In the genomic region with DNA sequence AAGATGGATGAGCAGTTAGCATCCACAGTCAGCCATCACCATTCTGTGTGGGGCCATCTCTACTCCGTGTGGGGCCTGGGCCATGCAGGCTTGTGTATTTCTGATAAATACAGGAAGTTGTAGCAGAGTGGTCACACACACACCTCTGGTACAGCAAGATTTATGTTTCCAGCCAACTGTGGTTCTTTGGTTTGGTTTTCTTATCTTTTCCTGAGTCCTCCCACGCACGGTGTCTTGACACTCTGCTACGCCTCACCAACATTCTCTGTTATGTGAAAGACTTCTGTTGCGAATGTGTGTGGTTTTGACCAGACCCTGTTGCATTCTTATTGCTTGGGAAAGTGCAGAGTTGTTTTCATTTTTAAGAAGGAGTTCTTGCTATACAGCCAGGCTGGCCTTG, we compare ENCODE assay signal across 17 mouse cellular contexts. TPM values are rescaled to one million over a fixed set of nuclear protein-coding genes. Genes with fewer than 3 reads are reported as not detected.
DNase-seq lines count a peak whose midpoint lies in the region; ATAC-seq and TF ChIP-seq lines count a peak whose summit lies in the region.
"Had no signal": no experiment of that assay in that cellular context is flagged by ENCODE, and none has a peak within 500 bp of the region (broad histone marks: within the 10 kb centered on the region; RNA-seq: fewer than 3 reads in every experiment).

No protein-coding gene starts in this region.

- no peak overlapping the region for H3K4me3 ChIP-seq in liver, embryonic 11.5 days (ENCODE audit: low read depth, low read length)
- no peak overlapping the region for H3K4me3 ChIP-seq in G1E (ENCODE audit: low read depth, low read length)
- no peak overlapping the region for H3K4me3 ChIP-seq in liver, embryonic 12.5 days
- no peak overlapping the region for H3K4me3 ChIP-seq in hindbrain, embryonic 13.5 days
- H3K4me3 ChIP-seq: embryonic facial prominence, embryonic 12.5 days; forebrain, embryonic 12.5 days; midbrain, embryonic 13.5 days; neural tube, embryonic 15.5 days had no signal

- H3K4me1 ChIP-seq in liver, embryonic 11.5 days (replicated peaks; ENCODE audit: control insufficient read depth, insufficient read depth, low read length): peaks cover 18% of the 10 kb centered on the region
- peaks cover 48% of the 10 kb centered on the region for H3K4me1 ChIP-seq in G1E (ENCODE audit: insufficient read depth, low read depth, low read length)
- peaks cover 32% of the 10 kb centered on the region for H3K4me1 ChIP-seq in liver, embryonic 12.5 days
- H3K4me1 ChIP-seq in hindbrain, embryonic 13.5 days (replicated peaks): no peaks in the 10 kb centered on the region; the same call in 1 of the 2 replicates
- H3K4me1 ChIP-seq: forebrain, embryonic 12.5 days; midbrain, embryonic 13.5 days; neural tube, embryonic 15.5 days had no signal

- H3K27ac ChIP-seq in liver, embryonic 11.5 days (ENCODE audit: low read depth, low read length): no peak overlapping the region
- peak overlapping the region; percentile 3; the same call in 1 of the 2 replicates for H3K27ac ChIP-seq in liver, embryonic 12.5 days
- H3K27ac ChIP-seq in hindbrain, embryonic 13.5 days: no peak overlapping the region
- H3K27ac ChIP-seq: embryonic facial prominence, embryonic 12.5 days; forebrain, embryonic 12.5 days; midbrain, embryonic 13.5 days; neural tube, embryonic 15.5 days had no signal

- no peak for DNase-seq in liver, embryonic 11.5 days (ENCODE audit: low spot score)
- no peak for DNase-seq in liver
- no peak for DNase-seq in G1E (ENCODE audit: low spot score)
- peak; percentile 70 for DNase-seq in naive thymus-derived CD4-positive, alpha-beta T cell, adult 2 months (ENCODE audit: low read depth)
- DNase-seq in layer of hippocampus, postnatal 25 days (ENCODE audit: extremely low spot score in 1 of 2, low spot score in 1 of 2): no peak
- DNase-seq in cerebellum, postnatal 14 days: no peak
- DNase-seq: cerebellum, adult 11-12 months; kidney, postnatal 36 days; lung, embryonic 14.5 days; right cerebral cortex, postnatal 25 days had no signal

- no peaks in the 10 kb centered on the region for H3K9me3 ChIP-seq in liver, embryonic 11.5 days (ENCODE audit: control insufficient read depth, low read length)
- peaks cover 10% of the 10 kb centered on the region for H3K9me3 ChIP-seq in G1E (replicated peaks)
- no peaks in the 10 kb centered on the region for H3K9me3 ChIP-seq in liver, embryonic 12.5 days (replicated peaks)
- H3K9me3 ChIP-seq in hindbrain, embryonic 13.5 days: 0 out of 2 replicates have a peak, but pooled peaks cover under 1% of the 10 kb centered on the region
- H3K9me3 ChIP-seq: embryonic facial prominence, embryonic 12.5 days; forebrain, embryonic 12.5 days; midbrain, embryonic 13.5 days; neural tube, embryonic 15.5 days had no signal

- no peaks in the 10 kb centered on the region for H3K36me3 ChIP-seq in liver, embryonic 11.5 days (ENCODE audit: control insufficient read depth, insufficient read depth, low read length)
- no peaks in the 10 kb centered on the region for H3K36me3 ChIP-seq in G1E (replicated peaks)
- H3K36me3 ChIP-seq in liver, embryonic 12.5 days: no peaks in the 10 kb centered on the region
- no peaks in the 10 kb centered on the region for H3K36me3 ChIP-seq in hindbrain, embryonic 13.5 days
- H3K36me3 ChIP-seq: embryonic facial prominence, embryonic 12.5 days; forebrain, embryonic 12.5 days; midbrain, embryonic 13.5 days; neural tube, embryonic 15.5 days had no signal

- WGBS in liver, embryonic 11.5 days: 25% methylated on average over 5 of the region's 5 CpGs
- 14% methylated on average over 5 of the region's 5 CpGs for WGBS in liver, embryonic 12.5 days (ENCODE audit: insufficient replicate concordance)
- WGBS in hindbrain, embryonic 13.5 days: 91% methylated on average over 5 of the region's 5 CpGs

- ATAC-seq in liver, embryonic 11.5 days (replicated peaks; ENCODE audit: low FRiP score): no peak
- peak; percentile 66 for ATAC-seq in G1E (ENCODE audit: extremely low read depth, insufficient number of reproducible peaks, low FRiP score, poor library complexity, severe bottlenecking)
- ATAC-seq in liver, embryonic 12.5 days: no peak
- ATAC-seq in hindbrain, embryonic 13.5 days (ENCODE audit: low FRiP score): no peak
- ATAC-seq: midbrain, embryonic 13.5 days had no signal

- no peak overlapping the region for H3K9ac ChIP-seq in liver, embryonic 11.5 days (ENCODE audit: low read depth, low read length)
- no peak overlapping the region for H3K9ac ChIP-seq in liver, embryonic 12.5 days
- no peak overlapping the region for H3K9ac ChIP-seq in hindbrain, embryonic 13.5 days
- H3K9ac ChIP-seq: embryonic facial prominence, embryonic 12.5 days; forebrain, embryonic 12.5 days; lung, embryonic 14.5 days; midbrain, embryonic 13.5 days; neural tube, embryonic 15.5 days had no signal

- no peaks in the 10 kb centered on the region for H3K27me3 ChIP-seq in liver, embryonic 11.5 days (replicated peaks; ENCODE audit: control insufficient read depth, insufficient read depth, low read length)
- no peaks in the 10 kb centered on the region for H3K27me3 ChIP-seq in G1E (ENCODE audit: insufficient read depth, low read length)
- H3K27me3 ChIP-seq in liver, embryonic 12.5 days (replicated peaks): no peaks in the 10 kb centered on the region
- H3K27me3 ChIP-seq in hindbrain, embryonic 13.5 days: no peaks in the 10 kb centered on the region
- H3K27me3 ChIP-seq: embryonic facial prominence, embryonic 12.5 days; forebrain, embryonic 12.5 days; midbrain, embryonic 13.5 days; neural tube, embryonic 15.5 days had no signal

- peak overlapping the region; percentile 9; the same call in 1 of the 2 replicates for H3K4me2 ChIP-seq in liver, embryonic 11.5 days
- no peak overlapping the region for H3K4me2 ChIP-seq in liver, embryonic 12.5 days
- no peak overlapping the region for H3K4me2 ChIP-seq in hindbrain, embryonic 13.5 days
- H3K4me2 ChIP-seq: embryonic facial prominence, embryonic 12.5 days; forebrain, embryonic 12.5 days; lung, embryonic 14.5 days; midbrain, embryonic 13.5 days; neural tube, embryonic 15.5 days had no signal

- no peak for TF ChIP-seq CTCF in G1E (IDR thresholded peaks at IDR 0.05; ENCODE audit: low read depth, low read length)

RNA-seq across cellular contexts. Expression of a gene that starts 5.1 kb away (rescaled TPM):
- 40.9 and 47.6 TPM in 2 replicates for polyA plus RNA-seq in liver, embryonic 11.5 days (2014; fragmentation: Nextera tagmentation; extraction: Ambion mirVana)
- total RNA-seq in G1E (2014; fragmentation: Nextera tagmentation) (38.4 and 52.7 TPM in 2 replicates), G1E (2017) (19.2 and 19.4 TPM in 2 replicates)
- 56.7 and 65.4 TPM in 2 replicates for polyA plus RNA-seq in G1E (2012)
- 20.3 and 21.2 TPM in 2 replicates for polyA plus RNA-seq in liver, embryonic 12.5 days (2016; fragmentation: Nextera tagmentation; extraction: Ambion mirVana)
- 100 to 1,000 TPM; 108 to 126 TPM for total RNA-seq in layer of hippocampus, postnatal 25 days (2021)
- polyA plus RNA-seq in hindbrain, embryonic 13.5 days (2015; fragmentation: Nextera tagmentation; extraction: Ambion mirVana): 227 and 231 TPM in 2 replicates

RNA-seq across cellular contexts. Expression of a gene that starts 34.0 kb away (rescaled TPM):
- polyA plus RNA-seq in liver, embryonic 11.5 days (2014; fragmentation: Nextera tagmentation; extraction: Ambion mirVana): 0.57 and 1.0 TPM in 2 replicates
- not detected in 2 replicates for total RNA-seq in G1E (2014; fragmentation: Nextera tagmentation)
- total RNA-seq in G1E (2017): not detected in 2 replicates
- polyA plus RNA-seq in G1E (2012): not detected in 2 replicates
- 0.97 and 1.2 TPM in 2 replicates for polyA plus RNA-seq in liver, embryonic 12.5 days (2016; fragmentation: Nextera tagmentation; extraction: Ambion mirVana)
- 100 to 1,000 TPM; 548 to 608 TPM for total RNA-seq in layer of hippocampus, postnatal 25 days (2021)
- polyA plus RNA-seq in hindbrain, embryonic 13.5 days (2015; fragmentation: Nextera tagmentation; extraction: Ambion mirVana): 4.7 and 5.2 TPM in 2 replicates

RNA-seq across cellular contexts. Expression of a gene that starts 45.7 kb away (rescaled TPM):
- polyA plus RNA-seq in liver, embryonic 11.5 days (2014; fragmentation: Nextera tagmentation; extraction: Ambion mirVana): 36.6 and 38.3 TPM in 2 replicates
- total RNA-seq in G1E (2014; fragmentation: Nextera tagmentation) (not detected in 2 replicates), G1E (2017) (0.87 TPM in 1 of 2 replicates, not detected in the other)
- polyA plus RNA-seq in G1E (2012): not detected in 2 replicates
- polyA plus RNA-seq in liver, embryonic 12.5 days (2016; fragmentation: Nextera tagmentation; extraction: Ambion mirVana): 33.2 and 36.2 TPM in 2 replicates
- total RNA-seq in layer of hippocampus, postnatal 25 days (2021): 1 to 10 TPM; 2.3 to 4.2 TPM
- 0.65 and 0.78 TPM in 2 replicates for polyA plus RNA-seq in hindbrain, embryonic 13.5 days (2015; fragmentation: Nextera tagmentation; extraction: Ambion mirVana)
- polyA plus RNA-seq: C2C12 had no signal

Comparison
In these comparisons a context has a peak if more than half of its experiments do, and no peak if none do; other contexts are left out.
1. RNA of a gene that starts 45.7 kb away (polyA plus RNA-seq): 36.6 to 38.3 TPM in liver, embryonic 11.5 days and 33.2 to 36.2 TPM in liver, embryonic 12.5 days; 0.65 to 0.78 TPM in hindbrain, embryonic 13.5 days and not detected in G1E; every median in the first group is over 10 times any median in the second.